Mouse (Mus musculus) thymus, adult 2 months (tissue): ENCODE measurements around the gene Arhgap6. TPM values are rescaled to one million over a fixed set of nuclear protein-coding genes. Genes with fewer than 3 reads are reported as not detected.
A peak's percentile ranks its signal among the peaks of the same experiment; 100 is the strongest.

Experiments used
- DNase-seq: peaks from one replicate; pipeline ENCODE4 v3.0.0; 2021
- H3K27ac ChIP-seq: fragments of 200-500 bp; 2 replicates; pipeline ENCODE4 v1.5.1; 2012; ENCODE audit warnings: low read length, control low read depth; ENCODE audit not compliant: control insufficient read depth, insufficient read depth
- H3K27me3 ChIP-seq: fragments of 200-500 bp; 2 replicates; pipeline ENCODE4 v1.6.1; 2012; ENCODE audit warnings: mild to moderate bottlenecking, low read length, moderate library complexity, mixed read lengths; ENCODE audit not compliant: control insufficient read depth, insufficient read depth
- H3K36me3 ChIP-seq: fragments of 200-500 bp; 2 replicates; pipeline ENCODE4 v1.6.1; 2012; ENCODE audit warnings: mild to moderate bottlenecking, low read length, moderate library complexity; ENCODE audit not compliant: control insufficient read depth, insufficient read depth
- H3K4me1 ChIP-seq: fragments of 200-500 bp; replicated peaks from 2 replicates; pipeline ENCODE4 v1.6.1; 2012; ENCODE audit warnings: low read length; ENCODE audit not compliant: control insufficient read depth, insufficient read depth
- H3K4me3 ChIP-seq: fragments of 200-500 bp; 2 replicates; pipeline ENCODE4 v1.5.1; 2012; ENCODE audit warnings: mild to moderate bottlenecking, low read length, control low read depth, moderate library complexity; ENCODE audit not compliant: control insufficient read depth, insufficient read depth
- CTCF ChIP-seq: fragments of 200-500 bp; IDR thresholded peaks from 2 replicates; pipeline ENCODE4 v1.5.1; 2012; ENCODE audit warnings: mild to moderate bottlenecking, control low read depth, low read length, moderate library complexity, borderline replicate concordance; ENCODE audit not compliant: control insufficient read depth, poor library complexity, insufficient read depth; ENCODE audit errors: extremely low read depth
- POLR2A ChIP-seq: fragments of 200-500 bp; IDR thresholded peaks from 2 replicates; pipeline ENCODE4 v1.6.1; 2012; ENCODE audit warnings: mild to moderate bottlenecking, low read length, control low read depth, moderate library complexity; ENCODE audit not compliant: control insufficient read depth, poor library complexity, insufficient read depth; ENCODE audit errors: extremely low read depth
- WGBS: fragments of 180-500 bp; shearing (Covaris S2); methylation state at CpG from one replicate; pipeline ENCODE4 v1.1.7; 2018; 5-methylcytosine and 5-hydroxymethylcytosine counted together
- polyA plus RNA-seq: library from polyadenylated mRNA; depleted of rRNA; stranded (reverse); fragments of >200 nt; gene quantifications from 2 replicates; pipeline ENCODE4 v1.2.3, GENCODE M21; 2012; rRNA removed

The Arhgap6 gene
- polyA plus RNA-seq, result 0.46 TPM in 2 replicates

- Histone ChIP-seq H3K4me1 (no peaks in the 10 kb centered on the region), H3K4me3 (peak within 1 kb of the TSS; percentile 17), H3K36me3 (no peaks in the 10 kb centered on the region), H3K27me3 (peaks cover 4% of the 10 kb centered on the region; the same call in 1 of the 2 replicates), H3K27ac (no peak within 1 kb of the TSS)
- WGBS, result 3% methylated on average over 43 of the region's 48 CpGs
- TF ChIP-seq CTCF, result no peak
- TF ChIP-seq POLR2A, result no peak
- DNase-seq, result no peak
Observed at GRCm38 (mm10) chrX:168794974-168795858, at the start of gene Arhgap6. Gene Arhgap6 (plus strand): TSS chrX:168795099.

- no peak for DNase-seq
- 58% methylated on average over 2 of the region's 2 CpGs for WGBS
Observed at GRCm38 (mm10) chrX:168747011-168747410, 47.9 kb upstream of the Arhgap6 start.

GRCm38 (mm10) chrX:168795859-168796848 lies 1.3 kb downstream of the Arhgap6 start:
- no peak for DNase-seq
- TF ChIP-seq POLR2A (no peak), CTCF (no peak)
- Histone ChIP-seq H3K4me3 (no peak overlapping the region), H3K27ac (no peak overlapping the region), H3K4me1 (no peaks in the 10 kb centered on the region), H3K27me3 (peaks cover 4% of the 10 kb centered on the region; the same call in 1 of the 2 replicates), H3K36me3 (no peaks in the 10 kb centered on the region)
- whole genome bisulfite sequencing, result 7% methylated on average over 53 of the region's 55 CpGs

More at GRCm38 (mm10) chrX:168747011-168747410, 47.9 kb upstream of the Arhgap6 start:
- no peaks in the 10 kb centered on the region for H3K36me3 ChIP-seq
- H3K4me1 ChIP-seq, result no peaks in the 10 kb centered on the region
- no peak overlapping the region for H3K27ac ChIP-seq
- TF ChIP-seq POLR2A (no peak), CTCF (no peak)
- H3K27me3 ChIP-seq, result no peaks in the 10 kb centered on the region
- H3K4me3 ChIP-seq, result no peak overlapping the region

- no peaks in the 10 kb centered on the region for H3K4me1 ChIP-seq
- H3K27ac ChIP-seq, result no peak overlapping the region
- WGBS, result 37% methylated on average over 2 of the region's 2 CpGs
- DNase-seq, result no peak
- H3K27me3 ChIP-seq, result no peaks in the 10 kb centered on the region
- H3K36me3 ChIP-seq, result no peaks in the 10 kb centered on the region
- H3K4me3 ChIP-seq, result no peak overlapping the region
- TF ChIP-seq POLR2A, result no peak
- no peak for TF ChIP-seq CTCF
Observed at GRCm38 (mm10) chrX:168804677-168805076, 9.8 kb downstream of the Arhgap6 start.

GRCm38 (mm10) chrX:168810513-168811265 lies 15.8 kb downstream of the Arhgap6 start:
- Histone ChIP-seq H3K4me3 (no peak overlapping the region), H3K27me3 (no peaks in the 10 kb centered on the region), H3K27ac (no peak overlapping the region; the same call in 1 of the 2 replicates), H3K4me1 (no peaks in the 10 kb centered on the region), H3K36me3 (no peaks in the 10 kb centered on the region)
- no peak for TF ChIP-seq POLR2A
- no peak for TF ChIP-seq CTCF
- DNase-seq, result peak; percentile 1
- WGBS, result 61% methylated on average over 3 of the region's 3 CpGs
